11 mouse cellular contexts compared by ENCODE assay signal in the genomic region with DNA sequence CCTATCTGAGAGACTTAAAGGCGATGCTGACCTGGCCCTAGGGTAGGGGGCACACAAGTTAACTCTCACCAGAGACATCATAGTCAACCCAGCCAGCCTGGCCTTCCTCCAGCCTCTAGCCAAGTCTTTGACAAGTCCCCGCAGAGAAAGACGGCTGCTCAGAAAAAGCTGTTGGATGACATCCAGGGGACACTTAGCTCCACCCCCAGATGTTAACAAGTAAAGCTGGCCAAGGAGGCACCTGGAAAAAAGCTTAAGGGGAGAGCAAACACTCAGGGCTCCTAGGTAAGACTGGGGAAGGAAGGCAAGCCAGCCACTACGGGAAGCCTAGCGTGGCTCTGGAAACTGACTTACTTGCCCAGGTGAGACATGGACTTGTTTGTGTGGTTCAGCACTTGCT. TPM values are rescaled to one million over a fixed set of nuclear protein-coding genes. Genes with fewer than 3 reads are reported as not detected.
DNase-seq lines count a peak whose midpoint lies in the region; ATAC-seq and TF ChIP-seq lines count a peak whose summit lies in the region.
"Had no signal": no experiment of that assay in that cellular context is flagged by ENCODE, and none has a peak within 500 bp of the region (broad histone marks: within the 10 kb centered on the region; RNA-seq: fewer than 3 reads in every experiment).

No protein-coding gene starts in this region.

- intact Hi-C loops in heart, postnatal 36 days (cut with DNase I): no loop called here

- H3K9ac ChIP-seq in embryonic facial prominence, embryonic 14.5 days (ENCODE audit: low read depth, low read length): no peak overlapping the region
- no peak overlapping the region for H3K9ac ChIP-seq in lung, embryonic 15.5 days
- no peak overlapping the region for H3K9ac ChIP-seq in midbrain, postnatal 0 days (replicated peaks; ENCODE audit: low read length, poor library complexity, severe bottlenecking)

- peaks cover 39% of the 10 kb centered on the region for H3K36me3 ChIP-seq in heart, embryonic 10.5 days
- peaks cover 29% of the 10 kb centered on the region for H3K36me3 ChIP-seq in embryonic facial prominence, embryonic 14.5 days (ENCODE audit: control insufficient read depth, insufficient read depth, low read length)
- peaks cover 5% of the 10 kb centered on the region for H3K36me3 ChIP-seq in lung, embryonic 15.5 days
- H3K36me3 ChIP-seq in midbrain, postnatal 0 days (ENCODE audit: insufficient read depth, low read length): peaks cover 11% of the 10 kb centered on the region; the same call in 1 of the 2 replicates

- ATAC-seq in embryonic facial prominence, embryonic 14.5 days (ENCODE audit: low read depth): no peak
- ATAC-seq in lung, embryonic 15.5 days (ENCODE audit: borderline replicate concordance, extremely low read depth, low FRiP score, low TSS enrichment): no peak
- no peak for ATAC-seq in midbrain, postnatal 0 days (ENCODE audit: low FRiP score)
- ATAC-seq: activated CD4-positive, CD25-positive, alpha-beta regulatory T cell, adult 4 months had no signal

- no peaks in the 10 kb centered on the region for H3K27me3 ChIP-seq in heart, embryonic 10.5 days (ENCODE audit: insufficient read depth, poor library complexity, severe bottlenecking)
- no peaks in the 10 kb centered on the region for H3K27me3 ChIP-seq in embryonic facial prominence, embryonic 14.5 days (replicated peaks; ENCODE audit: control insufficient read depth, insufficient read depth, low read length)
- no peaks in the 10 kb centered on the region for H3K27me3 ChIP-seq in lung, embryonic 15.5 days
- H3K27me3 ChIP-seq in midbrain, postnatal 0 days (ENCODE audit: insufficient read depth, low read length): no peaks in the 10 kb centered on the region

- H3K4me2 ChIP-seq in embryonic facial prominence, embryonic 14.5 days (ENCODE audit: low read depth, low read length): no peak overlapping the region
- peak overlapping the region; percentile 9; the same call in 1 of the 2 replicates for H3K4me2 ChIP-seq in lung, embryonic 15.5 days
- H3K4me2 ChIP-seq in midbrain, postnatal 0 days (ENCODE audit: low read depth, low read length, poor library complexity, severe bottlenecking): no peak overlapping the region

- H3K4me3 ChIP-seq in heart, embryonic 10.5 days: no peak overlapping the region
- no peak overlapping the region for H3K4me3 ChIP-seq in embryonic facial prominence, embryonic 14.5 days (ENCODE audit: low read depth, low read length)
- H3K4me3 ChIP-seq in lung, embryonic 15.5 days: no peak overlapping the region
- H3K4me3 ChIP-seq in midbrain, postnatal 0 days (ENCODE audit: low read depth, low read length): no peak overlapping the region
- H3K4me3 ChIP-seq: midbrain, embryonic 10.5 days had no signal

- WGBS in heart, embryonic 10.5 days: 59% methylated on average over 5 of the region's 5 CpGs
- WGBS in embryonic facial prominence, embryonic 14.5 days: 43% methylated on average over 5 of the region's 5 CpGs
- WGBS in lung, embryonic 15.5 days: 26% methylated on average over 5 of the region's 5 CpGs
- WGBS in midbrain, postnatal 0 days: 73% methylated on average over 5 of the region's 5 CpGs

- no peak overlapping the region for H3K27ac ChIP-seq in heart, embryonic 10.5 days
- no peak overlapping the region for H3K27ac ChIP-seq in embryonic facial prominence, embryonic 14.5 days (replicated peaks; ENCODE audit: low read depth, low read length)
- peak overlapping the region; percentile 65 for H3K27ac ChIP-seq in lung, embryonic 15.5 days
- H3K27ac ChIP-seq in midbrain, postnatal 0 days (ENCODE audit: low read depth, low read length): no peak overlapping the region
- H3K27ac ChIP-seq: midbrain, embryonic 10.5 days had no signal

- H3K4me1 ChIP-seq in heart, embryonic 10.5 days: peaks cover 24% of the 10 kb centered on the region
- peaks cover 10% of the 10 kb centered on the region; the same call in 1 of the 2 replicates for H3K4me1 ChIP-seq in embryonic facial prominence, embryonic 14.5 days (ENCODE audit: control insufficient read depth, insufficient read depth, low read length)
- H3K4me1 ChIP-seq in lung, embryonic 15.5 days: peaks cover 43% of the 10 kb centered on the region
- no peaks in the 10 kb centered on the region for H3K4me1 ChIP-seq in midbrain, postnatal 0 days (ENCODE audit: insufficient read depth, low read length)

- TF ChIP-seq CTCF in midbrain, postnatal 0 days (IDR thresholded peaks at IDR 0.05): no peak

- peak; percentile 75 to 87 for DNase-seq in heart, adult 18-20 months
- no peak for DNase-seq in heart, embryonic 10.5 days (ENCODE audit: low spot score)
- peak; percentile 70 for DNase-seq in embryonic facial prominence, embryonic 14.5 days (ENCODE audit: low spot score)
- peak; percentile 52 to 65 for DNase-seq in heart, postnatal 36 days
- no peak for DNase-seq in spleen, postnatal 36 days (ENCODE audit: low spot score in 2 of 2)
- no peak for DNase-seq in right cerebral cortex, postnatal 4 days
- DNase-seq in midbrain, postnatal 0 days (ENCODE audit: low spot score): no peak

- H3K9me3 ChIP-seq in heart, embryonic 10.5 days: no peaks in the 10 kb centered on the region
- no peaks in the 10 kb centered on the region for H3K9me3 ChIP-seq in embryonic facial prominence, embryonic 14.5 days (ENCODE audit: control insufficient read depth, low read length)
- H3K9me3 ChIP-seq in lung, embryonic 15.5 days: no peaks in the 10 kb centered on the region
- no peaks in the 10 kb centered on the region for H3K9me3 ChIP-seq in midbrain, postnatal 0 days (ENCODE audit: low read length)
- H3K9me3 ChIP-seq: midbrain, embryonic 10.5 days had no signal

RNA-seq across cellular contexts. Expression of gene Emc6, which starts 4.7 kb away (rescaled TPM):
- total RNA-seq in heart, adult 18-20 months (2021): 10 to 100 TPM; 94.8 to 98.0 TPM
- polyA plus RNA-seq in heart, embryonic 10.5 days (2016; fragmentation: Nextera tagmentation; extraction: Ambion mirVana): 107 and 126 TPM in 2 replicates
- 107 and 111 TPM in 2 replicates for polyA plus RNA-seq in embryonic facial prominence, embryonic 14.5 days (2014; fragmentation: Nextera tagmentation; extraction: Ambion mirVana)
- 10 to 100 TPM; 82.2 to 94.1 TPM for total RNA-seq in heart, postnatal 36 days (2021)
- 119 and 126 TPM in 2 replicates for polyA plus RNA-seq in lung, embryonic 15.5 days (2015; fragmentation: Nextera tagmentation; extraction: Ambion mirVana)
- total RNA-seq in midbrain, postnatal 0 days (2014; rRNA removed): 141 and 143 TPM in 2 replicates
- polyA plus RNA-seq in midbrain, postnatal 0 days (2015; fragmentation: Nextera tagmentation; extraction: Ambion mirVana): 169 and 182 TPM in 2 replicates

RNA-seq across cellular contexts. Expression of gene Tax1bp3, which starts 4.7 kb away (rescaled TPM):
- total RNA-seq in heart, adult 18-20 months (2021): 10 to 100 TPM; 48.7 to 53.3 TPM
- 249 and 253 TPM in 2 replicates for polyA plus RNA-seq in heart, embryonic 10.5 days (2016; fragmentation: Nextera tagmentation; extraction: Ambion mirVana)
- 188 and 213 TPM in 2 replicates for polyA plus RNA-seq in embryonic facial prominence, embryonic 14.5 days (2014; fragmentation: Nextera tagmentation; extraction: Ambion mirVana)
- total RNA-seq in heart, postnatal 36 days (2021): 10 to 100 TPM; 47.1 to 48.1 TPM
- polyA plus RNA-seq in lung, embryonic 15.5 days (2015; fragmentation: Nextera tagmentation; extraction: Ambion mirVana): 270 and 276 TPM in 2 replicates
- 43.8 and 55.6 TPM in 2 replicates for total RNA-seq in midbrain, postnatal 0 days (2014; rRNA removed)
- 91.0 and 100 TPM in 2 replicates for polyA plus RNA-seq in midbrain, postnatal 0 days (2015; fragmentation: Nextera tagmentation; extraction: Ambion mirVana)

RNA-seq across cellular contexts. Expression of gene P2rx5, which starts 12.0 kb away (rescaled TPM):
- total RNA-seq in heart, adult 18-20 months (2021): 10 to 100 TPM; 14.4 to 17.1 TPM
- polyA plus RNA-seq in heart, embryonic 10.5 days (2016; fragmentation: Nextera tagmentation; extraction: Ambion mirVana): 0.41 and 0.97 TPM in 2 replicates
- 1.8 and 2.6 TPM in 2 replicates for polyA plus RNA-seq in embryonic facial prominence, embryonic 14.5 days (2014; fragmentation: Nextera tagmentation; extraction: Ambion mirVana)
- total RNA-seq in heart, postnatal 36 days (2021): 10 to 100 TPM; 13.1 to 17.9 TPM
- 0.21 and 0.25 TPM in 2 replicates for polyA plus RNA-seq in lung, embryonic 15.5 days (2015; fragmentation: Nextera tagmentation; extraction: Ambion mirVana)
- 1.1 TPM in 1 of 2 replicates, not detected in the other for total RNA-seq in midbrain, postnatal 0 days (2014; rRNA removed)
- polyA plus RNA-seq in midbrain, postnatal 0 days (2015; fragmentation: Nextera tagmentation; extraction: Ambion mirVana): 0.28 and 0.50 TPM in 2 replicates
- polyA plus RNA-seq: intestine, embryonic 14.5 days had no signal

RNA-seq across cellular contexts. Expression of gene Ctns, which starts 26.7 kb away (rescaled TPM):
- total RNA-seq in heart, adult 18-20 months (2021): 1 to 10 TPM; 10.0 TPM
- polyA plus RNA-seq in heart, embryonic 10.5 days (2016; fragmentation: Nextera tagmentation; extraction: Ambion mirVana): 11.9 and 14.0 TPM in 2 replicates
- polyA plus RNA-seq in embryonic facial prominence, embryonic 14.5 days (2014; fragmentation: Nextera tagmentation; extraction: Ambion mirVana): 18.8 and 22.0 TPM in 2 replicates
- 10 to 100 TPM in 1 of 2 experiments, 1 to 10 TPM in 1; 8.3 to 13.3 TPM for total RNA-seq in heart, postnatal 36 days (2021)
- polyA plus RNA-seq in lung, embryonic 15.5 days (2015; fragmentation: Nextera tagmentation; extraction: Ambion mirVana): 12.8 and 13.5 TPM in 2 replicates
- 21.5 and 22.9 TPM in 2 replicates for total RNA-seq in midbrain, postnatal 0 days (2014; rRNA removed)
- 13.0 and 13.3 TPM in 2 replicates for polyA plus RNA-seq in midbrain, postnatal 0 days (2015; fragmentation: Nextera tagmentation; extraction: Ambion mirVana)

RNA-seq across cellular contexts. Expression of gene Shpk, which starts 27.1 kb away (rescaled TPM):
- total RNA-seq in heart, adult 18-20 months (2021): 1 to 10 TPM in 1 of 2 experiments, under 1 TPM in 1; 0.92 to 1.5 TPM
- 0.54 and 0.62 TPM in 2 replicates for polyA plus RNA-seq in heart, embryonic 10.5 days (2016; fragmentation: Nextera tagmentation; extraction: Ambion mirVana)
- polyA plus RNA-seq in embryonic facial prominence, embryonic 14.5 days (2014; fragmentation: Nextera tagmentation; extraction: Ambion mirVana): 1.6 and 2.8 TPM in 2 replicates
- 1 to 10 TPM; 1.3 to 1.7 TPM for total RNA-seq in heart, postnatal 36 days (2021)
- 1.6 TPM in 2 replicates for polyA plus RNA-seq in lung, embryonic 15.5 days (2015; fragmentation: Nextera tagmentation; extraction: Ambion mirVana)
- 2.2 and 2.7 TPM in 2 replicates for total RNA-seq in midbrain, postnatal 0 days (2014; rRNA removed)
- 2.2 and 2.3 TPM in 2 replicates for polyA plus RNA-seq in midbrain, postnatal 0 days (2015; fragmentation: Nextera tagmentation; extraction: Ambion mirVana)

Comparison
In these comparisons a context has a peak if more than half of its experiments do, and no peak if none do; other contexts are left out.
1. DNase-seq: peak in heart, adult 18-20 months (2 of 2), embryonic facial prominence, embryonic 14.5 days (single experiment) and heart, postnatal 36 days (2 of 2); none in heart, embryonic 10.5 days (single experiment), spleen, postnatal 36 days (0 of 2), right cerebral cortex, postnatal 4 days (single experiment) and midbrain, postnatal 0 days (single experiment).